Comparison of ENCODE assay signal across 8 mouse cellular contexts in genomic region chr5:134617071-134617470, GRCm38 (mm10). TPM values are rescaled to one million over a fixed set of nuclear protein-coding genes. Genes with fewer than 3 reads are reported as not detected.
DNase-seq lines count a peak whose midpoint lies in the region; ATAC-seq and TF ChIP-seq lines count a peak whose summit lies in the region.
"Had no signal": no experiment of that assay in that cellular context is flagged by ENCODE, and none has a peak within 500 bp of the region (broad histone marks: within the 10 kb centered on the region; RNA-seq: fewer than 3 reads in every experiment).

No protein-coding gene starts in this region.

- H3K4me3 ChIP-seq in G1E (ENCODE audit: low read depth, low read length), result no peak overlapping the region
- H3K4me3 ChIP-seq in gastrocnemius, adult 2 months, result no peak overlapping the region
- H3K4me3 ChIP-seq in lung, postnatal 0 days (ENCODE audit: low read depth, low read length), result no peak overlapping the region

- no peak overlapping the region for H3K4me2 ChIP-seq in lung, postnatal 0 days (replicated peaks; ENCODE audit: low read depth, low read length)

- peak; percentile 29; the same call in 1 of the 2 replicates for ATAC-seq in G1E (ENCODE audit: extremely low read depth, insufficient number of reproducible peaks, low FRiP score, poor library complexity, severe bottlenecking)
- peak; percentile 46 for ATAC-seq in lung, postnatal 0 days

- no peaks in the 10 kb centered on the region for H3K9me3 ChIP-seq in G1E (replicated peaks)
- H3K9me3 ChIP-seq in lung, postnatal 0 days (ENCODE audit: low read length), result no peaks in the 10 kb centered on the region

- intact Hi-C loops in gastrocnemius, adult 2 months (cut with DNase I), result loop anchor here (2.0 to 10.0 kb wide), 3 partner anchors 110 to 242 kb away; no protein-coding TSS in a partner anchor

- peak; percentile 98 for TF ChIP-seq CTCF in G1E (IDR thresholded peaks at IDR 0.05; ENCODE audit: low read depth, low read length)
- TF ChIP-seq CTCF in gastrocnemius, adult 2 months (IDR thresholded peaks at IDR 0.05), result peak; percentile 95
- peak; percentile 93 for TF ChIP-seq CTCF in lung, postnatal 0 days (IDR thresholded peaks at IDR 0.05)

- peak; percentile 50 for DNase-seq in CD4-positive helper T cell, adult 2 months (ENCODE audit: low read depth, low spot score)
- peak; percentile 50 for DNase-seq in G1E (ENCODE audit: low spot score)
- peak; percentile 37 for DNase-seq in cerebellum, adult 11-12 months
- DNase-seq in gastrocnemius, adult 2 months, result peak; percentile 76
- peak; percentile 52 to 89 for DNase-seq in kidney, postnatal 36 days
- DNase-seq in lung, postnatal 0 days (ENCODE audit: low spot score), result peak; percentile 56
- DNase-seq in skeletal muscle tissue, adult 2 months (ENCODE audit: low read depth, low spot score), result peak; percentile 33

- no peak overlapping the region for H3K9ac ChIP-seq in lung, postnatal 0 days (replicated peaks; ENCODE audit: low read depth)

- no peak for TF ChIP-seq EP300 in lung, postnatal 0 days (IDR thresholded peaks at IDR 0.05)

- H3K4me1 ChIP-seq in G1E (ENCODE audit: insufficient read depth, low read depth, low read length), result peaks cover 29% of the 10 kb centered on the region
- H3K4me1 ChIP-seq in lung, postnatal 0 days (ENCODE audit: insufficient read depth, low read depth, low read length), result no peaks in the 10 kb centered on the region; the same call in 1 of the 2 replicates

- 51% methylated on average over 3 of the region's 3 CpGs for WGBS in lung, postnatal 0 days

- no peaks in the 10 kb centered on the region; the same call in 1 of the 2 replicates for H3K27me3 ChIP-seq in G1E (ENCODE audit: insufficient read depth, low read length)
- no peaks in the 10 kb centered on the region for H3K27me3 ChIP-seq in lung, postnatal 0 days (replicated peaks; ENCODE audit: insufficient read depth, low read length)

- no peak overlapping the region for H3K27ac ChIP-seq in gastrocnemius, adult 2 months
- H3K27ac ChIP-seq in lung, postnatal 0 days (ENCODE audit: low read length), result no peak overlapping the region

- H3K36me3 ChIP-seq in G1E (replicated peaks), result peaks cover 84% of the 10 kb centered on the region
- H3K36me3 ChIP-seq in lung, postnatal 0 days (ENCODE audit: insufficient read depth, low read length), result peaks cover 40% of the 10 kb centered on the region

RNA-seq across cellular contexts. Expression of gene Lat2, which starts 2.2 kb away (rescaled TPM):
- total RNA-seq in G1E (2014; fragmentation: Nextera tagmentation) (1.5 TPM in 1 of 2 replicates, not detected in the other), G1E (2017) (12.8 and 15.0 TPM in 2 replicates)
- 0.28 TPM in 1 of 2 replicates, not detected in the other for polyA plus RNA-seq in G1E (2012)
- 1 to 10 TPM in 1 of 2 experiments, under 1 TPM in 1; 0.87 to 1.2 TPM for total RNA-seq in gastrocnemius, adult 2 months (2021)
- 3.0 and 3.2 TPM in 2 replicates for polyA plus RNA-seq in lung, postnatal 0 days (2015; fragmentation: Nextera tagmentation; extraction: Ambion mirVana)

RNA-seq across cellular contexts. Expression of gene Eif4h, which starts 22.2 kb away (rescaled TPM):
- total RNA-seq in G1E (2014; fragmentation: Nextera tagmentation), result 326 and 375 TPM in 2 replicates
- 258 and 290 TPM in 2 replicates for total RNA-seq in G1E (2017)
- polyA plus RNA-seq in G1E (2012), result 367 TPM in 2 replicates
- 100 to 1,000 TPM in 1 of 2 experiments, 10 to 100 TPM in 1; 92.2 to 105 TPM for total RNA-seq in gastrocnemius, adult 2 months (2021)
- 403 and 485 TPM in 2 replicates for polyA plus RNA-seq in lung, postnatal 0 days (2015; fragmentation: Nextera tagmentation; extraction: Ambion mirVana)

RNA-seq across cellular contexts. Expression of gene Rfc2, which starts 35.9 kb away (rescaled TPM):
- total RNA-seq in G1E (2014; fragmentation: Nextera tagmentation) (230 and 241 TPM in 2 replicates), G1E (2017) (259 and 301 TPM in 2 replicates)
- polyA plus RNA-seq in G1E (2012), result 72.9 and 85.2 TPM in 2 replicates
- 10 to 100 TPM; 18.3 to 19.8 TPM for total RNA-seq in gastrocnemius, adult 2 months (2021)
- polyA plus RNA-seq in lung, postnatal 0 days (2015; fragmentation: Nextera tagmentation; extraction: Ambion mirVana), result 84.4 and 95.9 TPM in 2 replicates

RNA-seq across cellular contexts. Expression of gene Syna, which starts 57.1 kb away (rescaled TPM):
- total RNA-seq in G1E (2014; fragmentation: Nextera tagmentation) (not detected in 2 replicates), G1E (2017) (0.11 TPM in 1 of 2 replicates, not detected in the other)
- polyA plus RNA-seq in G1E (2012), result not detected in 2 replicates
- total RNA-seq in gastrocnemius, adult 2 months (2021), result not detected
- polyA plus RNA-seq in lung, postnatal 0 days (2015; fragmentation: Nextera tagmentation; extraction: Ambion mirVana), result 0.24 and 0.67 TPM in 2 replicates
- polyA plus RNA-seq: heart, embryonic 14.5 days had no signal

Comparison
In these comparisons a context has a peak if more than half of its experiments do, and no peak if none do; other contexts are left out.
1. RNA of gene Rfc2, which starts 35.9 kb away (total RNA-seq): 230 to 301 TPM in G1E; 18.3 to 19.8 TPM in gastrocnemius, adult 2 months; every median in the first group is over 10 times any median in the second.
2. Peak in every context shown above with its lines, with median percentiles within 50 percentile points of each other: DNase-seq and CTCF ChIP-seq.